Mouse (Mus musculus): ENCODE measurements around the gene Spag16. TPM values are rescaled to one million over a fixed set of nuclear protein-coding genes. Genes with fewer than 3 reads are reported as not detected.

Spag16 gene
- polyA plus RNA-seq, 1 experiment from 2014 or later = 2.4 TPM

GRCm38 (mm10) chr1:70284140-70284539 is 457.4 kb downstream of the Spag16 start:
- H3K9ac ChIP-seq (ENCODE audit: low read depth, low read length) = no peak overlapping the region

GRCm38 (mm10) chr1:70316128-70316765 is 489.5 kb downstream of the Spag16 start:
- Histone ChIP-seq H3K27ac (replicated peaks; ENCODE audit: low read depth, low read length) (no peak overlapping the region), H3K4me2 (ENCODE audit: low read depth, low read length) (no peak overlapping the region), H3K9me3 (ENCODE audit: control insufficient read depth, low read length) (no peaks in the 10 kb centered on the region), H3K4me3 (ENCODE audit: low read depth, low read length) (no peak overlapping the region), H3K9ac (ENCODE audit: low read depth, low read length) (no peak overlapping the region), H3K36me3 (ENCODE audit: control insufficient read depth, insufficient read depth, low read length) (no peaks in the 10 kb centered on the region), H3K27me3 (replicated peaks; ENCODE audit: control insufficient read depth, insufficient read depth, low read length) (no peaks in the 10 kb centered on the region), H3K4me1 (ENCODE audit: control insufficient read depth, insufficient read depth, low read length) (no peaks in the 10 kb centered on the region)
- WGBS = 69% methylated on average over 13 of the region's 13 CpGs
- DNase-seq (ENCODE audit: low spot score) = no peak
- ATAC-seq (ENCODE audit: low read depth) = no peak

More at GRCm38 (mm10) chr1:70284140-70284539, 457.4 kb downstream of the Spag16 start:
- ATAC-seq (ENCODE audit: low read depth) (no peak), DNase-seq (ENCODE audit: low spot score) (no peak)
- H3K4me1 ChIP-seq (ENCODE audit: control insufficient read depth, insufficient read depth, low read length) = no peaks in the 10 kb centered on the region
- H3K9me3 ChIP-seq (ENCODE audit: control insufficient read depth, low read length) = no peaks in the 10 kb centered on the region
- H3K36me3 ChIP-seq (ENCODE audit: control insufficient read depth, insufficient read depth, low read length) = no peaks in the 10 kb centered on the region
- no peak overlapping the region for H3K27ac ChIP-seq (replicated peaks; ENCODE audit: low read depth, low read length)
- no peak overlapping the region for H3K4me2 ChIP-seq (ENCODE audit: low read depth, low read length)
- no peak overlapping the region for H3K4me3 ChIP-seq (ENCODE audit: low read depth, low read length)
- 61% methylated on average over 1 of the region's 1 CpGs for WGBS
- no peaks in the 10 kb centered on the region for H3K27me3 ChIP-seq (replicated peaks; ENCODE audit: control insufficient read depth, insufficient read depth, low read length)

GRCm38 (mm10) chr1:70320951-70321350 is 494.2 kb downstream of the Spag16 start:
- no peak overlapping the region for H3K9ac ChIP-seq (ENCODE audit: low read depth, low read length)
- no peaks in the 10 kb centered on the region for H3K36me3 ChIP-seq (ENCODE audit: control insufficient read depth, insufficient read depth, low read length)
- no peaks in the 10 kb centered on the region for H3K27me3 ChIP-seq (replicated peaks; ENCODE audit: control insufficient read depth, insufficient read depth, low read length)
- 75% methylated on average over 4 of the region's 4 CpGs for WGBS
- ATAC-seq (ENCODE audit: low read depth) (no peak), DNase-seq (ENCODE audit: low spot score) (no peak)
- no peak overlapping the region for H3K4me3 ChIP-seq (ENCODE audit: low read depth, low read length)
- no peak overlapping the region for H3K4me2 ChIP-seq (ENCODE audit: low read depth, low read length)
- no peaks in the 10 kb centered on the region for H3K9me3 ChIP-seq (ENCODE audit: control insufficient read depth, low read length)
- no peak overlapping the region for H3K27ac ChIP-seq (replicated peaks; ENCODE audit: low read depth, low read length)
- H3K4me1 ChIP-seq (ENCODE audit: control insufficient read depth, insufficient read depth, low read length) = no peaks in the 10 kb centered on the region

DNA sequence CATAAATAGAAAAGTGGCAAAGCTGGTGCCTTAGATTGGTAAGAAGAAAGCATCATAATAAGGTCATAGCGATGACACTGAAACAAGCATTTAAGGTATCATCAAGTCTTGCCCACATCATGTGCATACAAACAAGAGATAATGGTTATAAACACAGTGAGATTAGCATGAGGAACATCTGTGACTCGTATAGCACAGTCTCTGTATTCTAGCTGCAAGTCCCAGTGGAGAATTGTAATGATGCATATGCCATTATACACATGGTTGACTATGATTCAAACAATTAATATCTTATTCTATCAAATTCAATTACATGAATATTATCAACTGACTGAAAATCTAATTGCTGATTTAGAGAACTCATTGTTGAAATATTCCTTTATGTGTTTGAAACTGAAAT is 519.4 kb downstream of the Spag16 start:
- Histone ChIP-seq H3K27ac (replicated peaks; ENCODE audit: low read depth, low read length) (no peak overlapping the region), H3K9ac (ENCODE audit: low read depth, low read length) (no peak overlapping the region), H3K36me3 (ENCODE audit: control insufficient read depth, insufficient read depth, low read length) (no peaks in the 10 kb centered on the region), H3K9me3 (ENCODE audit: control insufficient read depth, low read length) (no peaks in the 10 kb centered on the region), H3K27me3 (replicated peaks; ENCODE audit: control insufficient read depth, insufficient read depth, low read length) (no peaks in the 10 kb centered on the region), H3K4me1 (ENCODE audit: control insufficient read depth, insufficient read depth, low read length) (no peaks in the 10 kb centered on the region), H3K4me3 (ENCODE audit: low read depth, low read length) (no peak overlapping the region), H3K4me2 (ENCODE audit: low read depth, low read length) (no peak overlapping the region)
- ATAC-seq (ENCODE audit: low read depth) (no peak), DNase-seq (ENCODE audit: low spot score) (no peak)
- WGBS = 65% methylated on average over 2 of the region's 2 CpGs

GRCm38 (mm10) chr1:70351371-70351770 is 524.6 kb downstream of the Spag16 start:
- no peak overlapping the region for H3K9ac ChIP-seq (ENCODE audit: low read depth, low read length)
- no peak for DNase-seq (ENCODE audit: low spot score)
- 67% methylated on average over 3 of the region's 3 CpGs for WGBS
- H3K27ac ChIP-seq (replicated peaks; ENCODE audit: low read depth, low read length) = no peak overlapping the region
- no peaks in the 10 kb centered on the region for H3K4me1 ChIP-seq (ENCODE audit: control insufficient read depth, insufficient read depth, low read length)
- no peak overlapping the region for H3K4me2 ChIP-seq (ENCODE audit: low read depth, low read length)
- no peak for ATAC-seq (ENCODE audit: low read depth)
- no peaks in the 10 kb centered on the region for H3K27me3 ChIP-seq (replicated peaks; ENCODE audit: control insufficient read depth, insufficient read depth, low read length)
- no peak overlapping the region for H3K4me3 ChIP-seq (ENCODE audit: low read depth, low read length)
- H3K36me3 ChIP-seq (ENCODE audit: control insufficient read depth, insufficient read depth, low read length) = no peaks in the 10 kb centered on the region
- no peaks in the 10 kb centered on the region for H3K9me3 ChIP-seq (ENCODE audit: control insufficient read depth, low read length)

GRCm38 (mm10) chr1:70354014-70354413 is 527.2 kb downstream of the Spag16 start:
- no peak overlapping the region for H3K27ac ChIP-seq (replicated peaks; ENCODE audit: low read depth, low read length)
- no peaks in the 10 kb centered on the region for H3K4me1 ChIP-seq (ENCODE audit: control insufficient read depth, insufficient read depth, low read length)
- no peak overlapping the region for H3K9ac ChIP-seq (ENCODE audit: low read depth, low read length)
- H3K27me3 ChIP-seq (replicated peaks; ENCODE audit: control insufficient read depth, insufficient read depth, low read length) = no peaks in the 10 kb centered on the region
- DNase-seq (ENCODE audit: low spot score) (no peak), ATAC-seq (ENCODE audit: low read depth) (no peak)
- H3K9me3 ChIP-seq (ENCODE audit: control insufficient read depth, low read length) = no peaks in the 10 kb centered on the region
- H3K4me2 ChIP-seq (ENCODE audit: low read depth, low read length) = no peak overlapping the region
- H3K4me3 ChIP-seq (ENCODE audit: low read depth, low read length) = no peak overlapping the region
- H3K36me3 ChIP-seq (ENCODE audit: control insufficient read depth, insufficient read depth, low read length) = no peaks in the 10 kb centered on the region

DNA sequence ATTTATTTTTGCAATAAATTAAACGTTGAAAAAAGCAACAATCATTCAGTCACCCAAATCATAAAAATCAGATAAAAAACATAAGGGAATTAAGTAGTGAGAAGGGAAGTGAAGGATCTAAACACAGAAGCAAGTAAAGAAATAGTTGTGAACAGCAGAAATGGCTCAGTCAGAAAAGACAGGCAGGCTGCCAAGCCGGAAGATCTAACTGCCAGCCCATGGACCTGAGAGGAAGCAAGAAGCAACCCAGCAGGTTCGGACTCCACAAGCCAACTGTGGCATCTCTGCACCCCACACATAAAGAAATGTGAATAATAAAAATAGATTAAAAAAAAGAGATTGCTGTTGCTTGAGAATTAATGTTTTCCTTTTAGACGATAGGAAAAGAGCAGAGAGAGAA is 545.0 kb downstream of the Spag16 start:
- ATAC-seq (ENCODE audit: low read depth) (no peak), DNase-seq (ENCODE audit: low spot score) (no peak)
- 75% methylated on average over 4 of the region's 4 CpGs for WGBS

GRCm38 (mm10) chr1:70380096-70380495 is 553.3 kb downstream of the Spag16 start:
- Histone ChIP-seq H3K4me1 (ENCODE audit: control insufficient read depth, insufficient read depth, low read length) (no peaks in the 10 kb centered on the region), H3K36me3 (ENCODE audit: control insufficient read depth, insufficient read depth, low read length) (no peaks in the 10 kb centered on the region), H3K4me3 (ENCODE audit: low read depth, low read length) (no peak overlapping the region), H3K27me3 (replicated peaks; ENCODE audit: control insufficient read depth, insufficient read depth, low read length) (no peaks in the 10 kb centered on the region), H3K9me3 (ENCODE audit: control insufficient read depth, low read length) (no peaks in the 10 kb centered on the region), H3K27ac (replicated peaks; ENCODE audit: low read depth, low read length) (no peak overlapping the region), H3K9ac (ENCODE audit: low read depth, low read length) (no peak overlapping the region), H3K4me2 (ENCODE audit: low read depth, low read length) (no peak overlapping the region)
- DNase-seq (ENCODE audit: low spot score) = peak; percentile 58
- 73% methylated on average over 7 of the region's 7 CpGs for WGBS
- ATAC-seq (ENCODE audit: low read depth) = no peak

More for the DNA sequence above, 545.0 kb downstream of the Spag16 start:
- Histone ChIP-seq H3K4me1 (ENCODE audit: control insufficient read depth, insufficient read depth, low read length) (no peaks in the 10 kb centered on the region), H3K9me3 (ENCODE audit: control insufficient read depth, low read length) (no peaks in the 10 kb centered on the region), H3K27ac (replicated peaks; ENCODE audit: low read depth, low read length) (no peak overlapping the region), H3K9ac (ENCODE audit: low read depth, low read length) (no peak overlapping the region), H3K27me3 (replicated peaks; ENCODE audit: control insufficient read depth, insufficient read depth, low read length) (no peaks in the 10 kb centered on the region), H3K36me3 (ENCODE audit: control insufficient read depth, insufficient read depth, low read length) (no peaks in the 10 kb centered on the region), H3K4me2 (ENCODE audit: low read depth, low read length) (no peak overlapping the region), H3K4me3 (ENCODE audit: low read depth, low read length) (no peak overlapping the region)

Measured in embryonic facial prominence, embryonic 14.5 days (tissue).